Mouse (Mus musculus) forebrain, embryonic 15.5 days (tissue): ENCODE measurements around the gene Tex44. TPM values are rescaled to one million over a fixed set of nuclear protein-coding genes. Genes with fewer than 3 reads are reported as not detected.

Experiments
- ATAC-seq: fragments of 200-750 bp; cut with Nextera tagmentation; replicated peaks from 2 replicates; pipeline ENCODE4 v1.8.0; 2017; ENCODE audit warnings: mild to moderate bottlenecking, moderate TSS enrichment, moderate library complexity
- H3K27ac ChIP-seq: fragments of 300-500 bp; sonication (generic); replicated peaks from 2 replicates; pipeline ENCODE4 v1.5.1; 2015; ENCODE audit warnings: mild to moderate bottlenecking, inconsistent platforms
- H3K27me3 ChIP-seq: fragments of 300-500 bp; sonication (generic); 2 replicates; pipeline ENCODE4 v1.6.1; 2015; ENCODE audit warnings: inconsistent platforms
- H3K36me3 ChIP-seq: fragments of 300-500 bp; sonication (generic); 2 replicates; pipeline ENCODE4 v1.6.1; 2015; ENCODE audit warnings: mild to moderate bottlenecking, inconsistent platforms
- H3K4me1 ChIP-seq: fragments of 300-500 bp; sonication (generic); 2 replicates; pipeline ENCODE4 v1.6.1; 2015; ENCODE audit warnings: inconsistent platforms
- H3K4me2 ChIP-seq: fragments of 300-500 bp; sonication (generic); replicated peaks from 2 replicates; pipeline ENCODE4 v1.6.1; 2015; ENCODE audit warnings: mild to moderate bottlenecking, inconsistent platforms
- H3K4me3 ChIP-seq: fragments of 300-500 bp; sonication (generic); 2 replicates; pipeline ENCODE4 v1.5.1; 2015; ENCODE audit warnings: mild to moderate bottlenecking, inconsistent platforms
- H3K9ac ChIP-seq: fragments of 300-500 bp; sonication (generic); replicated peaks from 2 replicates; pipeline ENCODE4 v1.6.1; 2015; ENCODE audit warnings: mild to moderate bottlenecking, inconsistent platforms
- H3K9me3 ChIP-seq: fragments of 300-500 bp; sonication (generic); 2 replicates; pipeline ENCODE4 v1.6.1; 2016; ENCODE audit warnings: inconsistent platforms
- WGBS: fragments of 180-500 bp; shearing (Covaris S2); methylation state at CpG from one replicate; pipeline ENCODE4 v1.1.7; 2015; ENCODE audit warnings: mixed read lengths; 5-methylcytosine and 5-hydroxymethylcytosine counted together
- polyA plus RNA-seq: library from polyadenylated mRNA; unstranded; fragments of >200 nt; fragmentation: Nextera tagmentation; extraction: Ambion mirVana; gene quantifications from 2 replicates; pipeline ENCODE4 v1.2.1, GENCODE M21; 2015

Gene Tex44
- not detected in 2 replicates for polyA plus RNA-seq

GRCm38 (mm10) chr1:86426128-86426527, at the start of gene Tex44, which contains the start of gene Nmur1:
TSS of gene Tex44 (plus strand) at chr1:86426329.
TSS of gene Nmur1 (minus strand) at chr1:86426228.
- Histone ChIP-seq H3K4me2 (no peak within 1 kb of the TSS), H3K9ac (no peak within 1 kb of the TSS), H3K4me3 (no peak within 1 kb of the TSS), H3K36me3 (no peaks in the 10 kb centered on the region), H3K27ac (no peak within 1 kb of the TSS), H3K9me3 (no peaks in the 10 kb centered on the region), H3K4me1 (peaks cover 13% of the 10 kb centered on the region), H3K27me3 (no peaks in the 10 kb centered on the region)
- no peak for ATAC-seq
- 90% methylated on average over 8 of the region's 8 CpGs for WGBS

GRCm38 (mm10) chr1:86376354-86376753, 49.8 kb upstream of the Tex44 start:
- ATAC-seq = no peak
- no peaks in the 10 kb centered on the region for H3K27me3 ChIP-seq

DNA sequence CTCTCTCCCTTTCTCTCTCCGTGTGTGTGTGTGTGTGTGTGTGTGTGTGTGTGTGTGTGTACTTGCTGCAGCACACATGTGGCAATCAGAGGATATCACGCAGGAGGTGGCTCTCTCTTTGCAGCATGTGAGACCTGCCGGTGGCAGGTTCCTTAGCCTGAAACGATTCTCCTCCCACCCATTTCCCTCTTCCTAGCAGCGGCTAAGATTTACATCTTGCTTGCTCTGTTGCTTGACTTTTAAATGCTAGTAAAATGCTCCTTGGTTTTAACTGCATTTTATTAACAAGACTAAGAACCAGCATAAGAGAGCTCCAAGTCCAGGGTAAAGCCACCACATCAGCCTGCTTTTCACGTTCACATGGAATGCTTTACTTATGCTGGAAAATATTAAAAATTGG, 47.5 kb upstream of the Tex44 start:
- Histone ChIP-seq H3K27me3 (no peaks in the 10 kb centered on the region), H3K9me3 (no peaks in the 10 kb centered on the region), H3K27ac (no peak overlapping the region; the same call in 1 of the 2 replicates), H3K9ac (no peak overlapping the region), H3K4me1 (0 out of 2 replicates have a peak, but pooled peaks cover 4% of the 10 kb centered on the region), H3K4me3 (no peak overlapping the region), H3K36me3 (no peaks in the 10 kb centered on the region), H3K4me2 (no peak overlapping the region)
- 75% methylated on average over 5 of the region's 6 CpGs for WGBS
- no peak for ATAC-seq

More at GRCm38 (mm10) chr1:86376354-86376753, 49.8 kb upstream of the Tex44 start:
- Histone ChIP-seq H3K27ac (no peak overlapping the region), H3K4me2 (no peak overlapping the region), H3K4me3 (no peak overlapping the region), H3K9me3 (no peaks in the 10 kb centered on the region), H3K4me1 (0 out of 2 replicates have a peak, but pooled peaks cover 4% of the 10 kb centered on the region), H3K36me3 (no peaks in the 10 kb centered on the region), H3K9ac (no peak overlapping the region)
- 77% methylated on average over 5 of the region's 5 CpGs for WGBS

GRCm38 (mm10) chr1:86379161-86379569, 47.0 kb upstream of the Tex44 start:
- 77% methylated on average over 9 of the region's 9 CpGs for WGBS
- Histone ChIP-seq H3K27me3 (no peaks in the 10 kb centered on the region), H3K9me3 (no peaks in the 10 kb centered on the region), H3K27ac (no peak overlapping the region), H3K4me2 (no peak overlapping the region), H3K4me1 (0 out of 2 replicates have a peak, but pooled peaks cover 4% of the 10 kb centered on the region), H3K4me3 (no peak overlapping the region), H3K36me3 (no peaks in the 10 kb centered on the region), H3K9ac (no peak overlapping the region)
- no peak for ATAC-seq

- WGBS = 36% methylated on average over 13 of the region's 13 CpGs
- no peak overlapping the region for H3K4me2 ChIP-seq
- H3K4me1 ChIP-seq = 0 out of 2 replicates have a peak, but pooled peaks cover 4% of the 10 kb centered on the region
- H3K36me3 ChIP-seq = no peaks in the 10 kb centered on the region
- H3K9me3 ChIP-seq = no peaks in the 10 kb centered on the region
- no peak overlapping the region for H3K9ac ChIP-seq
- ATAC-seq = no peak
- H3K4me3 ChIP-seq = no peak overlapping the region
- no peaks in the 10 kb centered on the region for H3K27me3 ChIP-seq
- H3K27ac ChIP-seq = no peak overlapping the region
Observed at GRCm38 (mm10) chr1:86381027-86381426, 45.1 kb upstream of the Tex44 start.

- H3K9ac ChIP-seq = no peak overlapping the region
- whole genome bisulfite sequencing = 3% methylated on average over 11 of the region's 11 CpGs
- no peak overlapping the region for H3K4me2 ChIP-seq
Observed at GRCm38 (mm10) chr1:86389230-86389629, 36.9 kb upstream of the Tex44 start.

GRCm38 (mm10) chr1:86391425-86391824, 34.7 kb upstream of the Tex44 start:
- Histone ChIP-seq H3K27ac (no peak overlapping the region), H3K4me3 (no peak overlapping the region), H3K4me1 (no peaks in the 10 kb centered on the region), H3K27me3 (no peaks in the 10 kb centered on the region), H3K9me3 (no peaks in the 10 kb centered on the region), H3K4me2 (no peak overlapping the region), H3K9ac (no peak overlapping the region), H3K36me3 (no peaks in the 10 kb centered on the region)
- ATAC-seq = no peak
- WGBS = 61% methylated on average over 2 of the region's 2 CpGs

More at GRCm38 (mm10) chr1:86389230-86389629, 36.9 kb upstream of the Tex44 start:
- H3K36me3 ChIP-seq = no peaks in the 10 kb centered on the region
- H3K9me3 ChIP-seq = no peaks in the 10 kb centered on the region
- ATAC-seq = peak; percentile 60
- no peak overlapping the region for H3K4me3 ChIP-seq
- no peaks in the 10 kb centered on the region for H3K4me1 ChIP-seq
- H3K27me3 ChIP-seq = no peaks in the 10 kb centered on the region
- H3K27ac ChIP-seq = no peak overlapping the region

- Histone ChIP-seq H3K27me3 (no peaks in the 10 kb centered on the region), H3K4me1 (no peaks in the 10 kb centered on the region), H3K36me3 (no peaks in the 10 kb centered on the region), H3K4me2 (no peak overlapping the region), H3K9ac (no peak overlapping the region), H3K27ac (no peak overlapping the region), H3K4me3 (no peak overlapping the region), H3K9me3 (no peaks in the 10 kb centered on the region)
- no peak for ATAC-seq
- WGBS = 91% methylated on average over 3 of the region's 3 CpGs
Observed at GRCm38 (mm10) chr1:86393219-86393618, 32.9 kb upstream of the Tex44 start.

DNA sequence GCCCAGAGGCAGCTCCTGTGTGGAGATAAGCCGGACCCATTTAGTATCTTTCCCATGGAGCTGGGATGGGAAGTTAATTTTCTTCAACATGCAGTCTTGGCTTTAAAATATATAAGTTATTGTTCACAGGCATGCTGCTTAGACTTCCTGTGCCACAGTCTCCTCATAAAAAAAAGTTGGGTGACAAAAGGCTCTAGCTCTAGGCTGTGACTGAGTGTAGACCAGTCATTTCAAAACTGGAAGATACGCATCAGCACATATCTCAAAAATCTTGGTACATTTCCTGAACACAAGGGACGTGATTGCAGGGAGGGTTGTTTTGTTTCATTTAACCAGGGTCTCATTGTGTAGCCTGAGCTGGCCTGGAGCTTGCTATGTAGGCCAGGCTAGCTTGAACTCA, 31.9 kb upstream of the Tex44 start:
- no peak overlapping the region for H3K4me2 ChIP-seq
- no peak for ATAC-seq
- no peak overlapping the region for H3K27ac ChIP-seq
- no peak overlapping the region for H3K9ac ChIP-seq
- WGBS = 90% methylated on average over 3 of the region's 3 CpGs
- no peak overlapping the region for H3K4me3 ChIP-seq
- H3K36me3 ChIP-seq = no peaks in the 10 kb centered on the region
- no peaks in the 10 kb centered on the region for H3K9me3 ChIP-seq
- no peaks in the 10 kb centered on the region for H3K4me1 ChIP-seq
- no peaks in the 10 kb centered on the region for H3K27me3 ChIP-seq

- no peak overlapping the region for H3K9ac ChIP-seq
- no peaks in the 10 kb centered on the region for H3K9me3 ChIP-seq
- no peaks in the 10 kb centered on the region for H3K36me3 ChIP-seq
- ATAC-seq = no peak
- H3K4me2 ChIP-seq = no peak overlapping the region
- H3K27ac ChIP-seq = no peak overlapping the region
- H3K27me3 ChIP-seq = no peaks in the 10 kb centered on the region
- no peaks in the 10 kb centered on the region for H3K4me1 ChIP-seq
- 74% methylated on average over 7 of the region's 7 CpGs for WGBS
- H3K4me3 ChIP-seq = no peak overlapping the region
Observed at GRCm38 (mm10) chr1:86395897-86396296, 30.2 kb upstream of the Tex44 start.

DNA sequence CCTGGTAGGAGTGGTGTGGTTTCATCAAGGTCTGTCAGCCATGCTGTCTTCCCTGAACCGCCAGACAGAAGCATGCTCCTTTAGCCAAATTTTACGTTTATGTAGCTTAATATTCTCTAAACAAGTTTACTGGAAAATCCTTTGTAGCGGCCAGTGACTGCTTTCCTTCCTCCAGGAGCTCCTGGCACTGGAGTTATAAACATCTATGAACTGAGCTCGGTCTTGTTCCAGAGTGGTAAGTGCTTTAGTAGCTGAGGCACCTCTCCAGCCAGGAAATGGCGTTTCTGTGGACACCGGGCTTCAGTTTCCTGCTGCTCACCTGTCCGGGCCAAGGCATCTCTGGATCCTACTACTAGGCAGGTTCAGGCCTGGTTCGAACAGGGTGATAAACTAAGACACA, 28.5 kb upstream of the Tex44 start:
- ATAC-seq = no peak
- no peak overlapping the region for H3K27ac ChIP-seq
- H3K4me1 ChIP-seq = no peaks in the 10 kb centered on the region
- H3K4me3 ChIP-seq = no peak overlapping the region
- whole genome bisulfite sequencing = 87% methylated on average over 8 of the region's 8 CpGs
- no peak overlapping the region for H3K4me2 ChIP-seq
- no peaks in the 10 kb centered on the region for H3K9me3 ChIP-seq
- H3K27me3 ChIP-seq = no peaks in the 10 kb centered on the region
- H3K9ac ChIP-seq = no peak overlapping the region
- no peaks in the 10 kb centered on the region for H3K36me3 ChIP-seq

DNA sequence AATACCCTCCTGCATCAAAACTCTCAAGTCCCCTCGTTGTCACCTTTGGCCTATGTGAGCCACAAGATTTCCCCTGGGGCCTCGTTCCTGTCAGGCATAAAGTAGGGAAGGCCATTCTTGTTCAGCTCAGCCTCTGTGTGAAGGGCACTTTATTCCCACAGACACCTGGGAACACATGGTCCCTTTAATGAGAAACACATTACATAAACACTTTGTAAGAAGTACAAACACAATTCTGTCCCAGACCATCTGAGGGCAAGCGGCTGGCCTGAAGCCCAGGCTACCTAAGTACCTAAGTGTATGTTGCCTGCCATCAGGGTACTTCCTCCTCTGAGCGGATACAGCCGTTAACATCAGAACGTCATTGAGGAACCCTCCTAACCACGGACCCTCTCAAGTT, 27.9 kb upstream of the Tex44 start:
- H3K4me1 ChIP-seq = no peaks in the 10 kb centered on the region
- H3K9me3 ChIP-seq = no peaks in the 10 kb centered on the region
- no peak overlapping the region for H3K9ac ChIP-seq
- 73% methylated on average over 7 of the region's 7 CpGs for WGBS
- H3K27me3 ChIP-seq = no peaks in the 10 kb centered on the region
- ATAC-seq = no peak
- no peak overlapping the region for H3K4me3 ChIP-seq
- H3K27ac ChIP-seq = no peak overlapping the region
- H3K4me2 ChIP-seq = no peak overlapping the region
- no peaks in the 10 kb centered on the region for H3K36me3 ChIP-seq

DNA sequence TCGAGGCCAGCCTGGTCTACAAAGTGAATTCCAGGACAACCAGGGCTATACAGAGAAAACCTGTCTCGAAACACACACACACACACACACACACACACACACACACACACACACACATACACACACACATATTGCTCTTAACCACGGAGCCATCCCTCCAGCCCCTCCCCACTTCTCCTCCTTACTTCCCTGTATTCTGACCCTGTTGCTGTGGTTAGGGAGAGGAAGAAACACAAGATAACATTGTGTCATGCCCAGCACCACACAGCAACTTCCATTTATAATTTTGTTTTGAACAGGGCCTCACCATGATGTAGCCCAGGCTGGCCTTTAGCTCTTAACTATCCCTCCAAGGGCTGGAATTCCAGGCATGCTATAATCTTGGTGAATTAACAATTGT, 26.8 kb upstream of the Tex44 start:
- Histone ChIP-seq H3K4me3 (no peak overlapping the region), H3K27me3 (no peaks in the 10 kb centered on the region), H3K9me3 (no peaks in the 10 kb centered on the region), H3K36me3 (no peaks in the 10 kb centered on the region), H3K27ac (no peak overlapping the region), H3K9ac (no peak overlapping the region), H3K4me2 (no peak overlapping the region), H3K4me1 (no peaks in the 10 kb centered on the region)
- 92% methylated on average over 3 of the region's 3 CpGs for WGBS
- ATAC-seq = no peak
